Mouse (Mus musculus): Measurements from ENCODE around the gene Hacd3.

Gene Hacd3

DNA sequence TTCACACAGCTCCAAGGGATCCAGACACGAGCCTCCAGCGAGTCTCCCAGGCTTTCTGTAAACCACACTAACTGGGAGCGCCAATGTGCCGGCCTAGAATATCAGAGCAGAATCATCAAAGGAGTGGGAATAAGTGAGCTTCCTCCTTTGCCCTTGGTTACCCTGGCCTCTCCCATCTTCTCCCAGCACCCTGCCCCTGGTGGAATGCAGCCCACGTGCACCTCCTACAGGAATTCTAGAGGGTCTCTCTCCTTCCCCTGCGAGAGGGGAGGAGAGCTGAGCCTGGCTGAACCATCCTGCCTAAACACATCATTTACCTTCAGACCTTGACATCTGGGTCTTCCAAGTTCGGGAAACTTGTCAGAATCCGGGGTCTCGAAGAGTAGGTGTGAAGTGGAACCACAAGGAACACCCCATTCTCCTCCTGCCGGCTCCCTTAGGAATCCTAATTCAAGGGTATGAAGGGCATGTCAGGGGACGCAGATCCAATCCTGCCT, 70.3 kb downstream of the Hacd3 start, which contains the start of gene Slc24a1:
TSS of gene Slc24a1 (minus strand) at position 447 of the 497 bp plus-strand sequence.
- DNase-seq (ENCODE audit: low spot score) = no peak

DNA sequence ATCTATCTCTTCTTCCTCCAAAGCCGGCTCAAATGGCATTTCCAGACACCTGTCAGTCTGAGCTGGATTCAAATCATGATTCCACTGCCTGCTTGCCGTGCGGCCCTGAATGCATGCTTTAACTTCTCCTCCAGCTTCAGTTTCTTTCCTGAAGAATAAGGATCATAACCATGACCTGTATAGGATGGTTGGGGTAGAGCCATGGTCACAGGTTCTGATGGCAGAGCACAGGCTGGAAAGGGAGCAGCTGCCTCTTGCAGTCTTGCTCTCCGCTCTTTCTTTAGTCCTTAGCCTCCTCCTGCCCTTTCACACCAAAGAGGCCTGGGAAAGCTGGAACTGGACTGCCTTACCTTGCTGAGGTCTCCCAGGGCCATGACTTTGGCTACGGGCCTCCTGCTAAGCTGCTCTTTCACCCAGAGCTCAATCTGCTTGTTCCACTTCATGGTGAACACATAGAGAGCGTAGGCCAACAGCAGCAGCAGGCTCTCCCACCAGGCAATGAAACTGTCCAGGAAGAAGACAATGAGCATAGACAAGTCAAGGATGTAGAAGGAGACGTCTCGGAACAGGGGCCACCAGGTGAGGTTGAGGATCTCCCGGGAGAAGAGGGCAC, 73.9 kb downstream of the Hacd3 start:
- no peak for DNase-seq (ENCODE audit: low spot score)

- DNase-seq (ENCODE audit: low spot score) = no peak
These were observed 77.5 kb downstream of the Hacd3 start for GRCm38 (mm10) chr9:64943997-64944396.

DNA sequence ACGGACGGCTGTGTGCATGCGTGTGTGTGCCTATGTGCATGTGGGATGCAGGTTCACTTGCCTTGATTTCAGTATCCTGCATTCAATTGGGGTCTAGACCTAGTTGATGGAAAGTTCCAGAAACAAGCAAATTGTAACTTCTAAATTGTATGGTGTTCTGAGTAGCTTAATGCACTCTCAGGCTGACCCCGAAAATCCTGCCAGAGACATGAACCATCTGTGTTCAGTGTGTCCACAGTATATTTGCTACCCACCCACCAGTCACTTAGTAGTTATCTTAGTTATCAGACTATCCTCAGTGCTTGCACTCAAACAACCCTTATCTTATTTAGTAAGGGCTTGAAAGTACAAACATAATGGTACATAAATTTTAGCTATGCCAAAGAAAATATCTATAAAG, 79.8 kb downstream of the Hacd3 start:
- DNase-seq (ENCODE audit: low spot score) = no peak

- no peak for DNase-seq (ENCODE audit: low spot score)
These were observed 80.7 kb downstream of the Hacd3 start for GRCm38 (mm10) chr9:64940731-64941346.

DNA sequence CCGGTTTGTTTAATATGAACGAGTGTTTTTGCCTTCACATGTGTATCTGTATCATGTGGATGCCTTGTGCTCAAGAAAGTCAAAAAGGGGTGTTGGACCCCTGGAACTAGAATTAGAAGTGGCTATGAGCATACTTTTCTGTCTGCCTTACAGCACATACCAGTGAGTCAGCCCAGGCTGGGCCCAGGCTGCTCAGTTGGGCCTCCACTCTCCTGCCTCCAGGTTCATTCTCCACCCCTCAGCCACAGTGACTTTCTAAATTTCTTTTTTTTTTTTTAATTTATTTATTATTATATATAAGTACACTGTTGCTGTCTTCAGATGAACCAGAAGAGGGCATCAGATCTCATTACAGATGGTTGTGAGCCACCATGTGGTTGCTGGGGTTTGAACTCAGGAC, 81.7 kb downstream of the Hacd3 start:
- no peak for DNase-seq (ENCODE audit: low spot score)

GRCm38 (mm10) chr9:64939281-64939680, 82.2 kb downstream of the Hacd3 start:
- no peak for DNase-seq (ENCODE audit: low spot score)

DNA sequence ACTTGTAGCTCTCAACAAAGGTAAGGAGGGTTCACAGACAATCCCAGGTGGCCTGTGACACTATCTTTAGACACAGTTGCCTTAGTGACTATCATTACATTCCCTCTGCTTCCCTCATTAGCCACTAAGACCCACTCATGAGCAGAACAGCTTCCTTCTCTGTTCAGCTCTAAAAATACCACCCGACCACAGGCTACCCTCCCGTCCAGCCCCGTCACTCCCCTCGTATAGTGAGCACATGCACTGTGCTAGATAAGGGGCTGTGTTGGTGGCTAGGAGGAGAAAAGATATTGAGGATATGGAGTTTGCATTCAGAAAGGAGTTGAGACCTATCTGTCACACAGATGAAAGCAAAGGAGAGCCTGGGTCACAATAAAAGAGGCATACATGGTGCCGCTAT, 83.0 kb downstream of the Hacd3 start:
- no peak for DNase-seq (ENCODE audit: low spot score)

GRCm38 (mm10) chr9:64937491-64937890, 84.0 kb downstream of the Hacd3 start:
- DNase-seq (ENCODE audit: low spot score) = no peak
